Mouse (Mus musculus) ES-Bruce4 (cell line): Measurements from ENCODE around the gene Lrmda. TPM values are rescaled to one million over a fixed set of nuclear protein-coding genes. Genes with fewer than 3 reads are reported as not detected.

ENCODE experiments used
- H3K27ac ChIP-seq: 2 replicates; pipeline ENCODE4 v1.5.1; 2012; ENCODE audit warnings: low read length, inconsistent platforms; ENCODE audit not compliant: insufficient read depth
- H3K27me3 ChIP-seq: 2 replicates; pipeline ENCODE4 v1.6.1; 2012; ENCODE audit warnings: mild to moderate bottlenecking, low read length, inconsistent platforms; ENCODE audit not compliant: control insufficient read depth, poor library complexity, insufficient read depth, severe bottlenecking
- H3K36me3 ChIP-seq: 2 replicates; pipeline ENCODE4 v1.6.1; 2012; ENCODE audit warnings: inconsistent platforms, mild to moderate bottlenecking, low read length, moderate library complexity; ENCODE audit not compliant: control insufficient read depth, poor library complexity, insufficient read depth, severe bottlenecking
- H3K4me1 ChIP-seq: one replicate; pipeline ENCODE4 v1.8.1; 2011; ENCODE audit warnings: low read length; ENCODE audit not compliant: control insufficient read depth, insufficient read depth
- H3K4me3 ChIP-seq: 2 replicates; pipeline ENCODE4 v1.5.1; 2011; ENCODE audit warnings: low read depth, mild to moderate bottlenecking, low read length
- H3K9ac ChIP-seq: 2 replicates; pipeline ENCODE4 v1.6.1; 2012; ENCODE audit warnings: low read depth, mild to moderate bottlenecking, inconsistent platforms; ENCODE audit not compliant: poor library complexity, severe bottlenecking
- H3K9me3 ChIP-seq: replicated peaks from 2 replicates; pipeline ENCODE4 v1.6.1; 2012; ENCODE audit warnings: mild to moderate bottlenecking, low read length, inconsistent platforms; ENCODE audit not compliant: control insufficient read depth, poor library complexity, insufficient read depth, severe bottlenecking
- CTCF ChIP-seq: IDR thresholded peaks from one replicate; pipeline ENCODE4 v1.8.1; 2011; ENCODE audit warnings: low read depth, low read length
- EP300 ChIP-seq: IDR thresholded peaks from 2 replicates; pipeline ENCODE4 v1.6.1; 2011; ENCODE audit warnings: low read depth, low read length; ENCODE audit not compliant: insufficient read depth
- POLR2A ChIP-seq: IDR thresholded peaks from one replicate; pipeline ENCODE4 v1.8.1; 2011; ENCODE audit warnings: low read length; ENCODE audit not compliant: insufficient read depth
- polyA plus RNA-seq: library from polyadenylated mRNA; stranded (reverse); fragments of >200 nt; gene quantifications from 2 replicates; pipeline ENCODE4 v1.2.4, GENCODE M21; 2011; ENCODE audit warnings: low read depth; ENCODE audit not compliant: missing spikeins, insufficient read depth, insufficient read length

Gene Lrmda
- polyA plus RNA-seq, 1 experiment = not detected

- no peaks in the 10 kb centered on the region for H3K9me3 ChIP-seq
- TF ChIP-seq POLR2A = no peak
- TF ChIP-seq EP300 = no peak
- TF ChIP-seq CTCF = no peak
Measured at GRCm38 (mm10) chr14:22818202-22818530, 798.7 kb downstream of the Lrmda start.

GRCm38 (mm10) chr14:22822942-22823341 lies 803.4 kb downstream of the Lrmda start:
- no peak overlapping the region for H3K9ac ChIP-seq
- H3K27ac ChIP-seq = no peak overlapping the region
- H3K4me1 ChIP-seq = no peaks in the 10 kb centered on the region
- H3K27me3 ChIP-seq = no peaks in the 10 kb centered on the region
- no peaks in the 10 kb centered on the region for H3K36me3 ChIP-seq
- H3K4me3 ChIP-seq = no peak overlapping the region
- no peaks in the 10 kb centered on the region for H3K9me3 ChIP-seq
- TF ChIP-seq POLR2A (no peak), EP300 (no peak), CTCF (no peak)

More at GRCm38 (mm10) chr14:22818202-22818530, 798.7 kb downstream of the Lrmda start:
- Histone ChIP-seq H3K36me3 (no peaks in the 10 kb centered on the region), H3K4me3 (no peak overlapping the region), H3K27me3 (no peaks in the 10 kb centered on the region; the same call in 1 of the 2 replicates), H3K27ac (no peak overlapping the region), H3K9ac (no peak overlapping the region), H3K4me1 (no peaks in the 10 kb centered on the region)

DNA sequence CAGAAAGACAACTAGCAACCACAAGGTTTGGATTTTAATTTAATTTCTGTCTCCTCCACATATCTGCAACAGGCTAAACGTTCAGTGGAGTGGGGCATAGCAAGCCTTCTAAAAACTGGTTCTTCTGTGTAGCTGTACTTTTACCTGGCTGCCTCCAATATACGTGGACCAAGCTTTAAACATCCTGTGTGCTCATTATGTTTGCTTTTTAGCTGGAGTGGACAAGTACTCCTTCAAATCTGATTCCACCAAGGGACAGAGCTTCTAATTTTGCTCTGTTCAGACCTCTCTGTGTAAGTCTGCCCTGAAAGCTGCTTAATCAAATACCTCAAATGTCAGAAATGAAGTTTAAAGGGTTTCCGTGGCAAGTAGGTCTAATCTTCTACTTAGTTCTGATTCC lies 807.3 kb downstream of the Lrmda start:
- Histone ChIP-seq H3K9me3 (no peaks in the 10 kb centered on the region), H3K27ac (no peak overlapping the region), H3K36me3 (no peaks in the 10 kb centered on the region), H3K9ac (no peak overlapping the region), H3K4me1 (no peaks in the 10 kb centered on the region), H3K4me3 (no peak overlapping the region), H3K27me3 (no peaks in the 10 kb centered on the region)
- TF ChIP-seq POLR2A = no peak
- no peak for TF ChIP-seq EP300
- TF ChIP-seq CTCF = no peak

DNA sequence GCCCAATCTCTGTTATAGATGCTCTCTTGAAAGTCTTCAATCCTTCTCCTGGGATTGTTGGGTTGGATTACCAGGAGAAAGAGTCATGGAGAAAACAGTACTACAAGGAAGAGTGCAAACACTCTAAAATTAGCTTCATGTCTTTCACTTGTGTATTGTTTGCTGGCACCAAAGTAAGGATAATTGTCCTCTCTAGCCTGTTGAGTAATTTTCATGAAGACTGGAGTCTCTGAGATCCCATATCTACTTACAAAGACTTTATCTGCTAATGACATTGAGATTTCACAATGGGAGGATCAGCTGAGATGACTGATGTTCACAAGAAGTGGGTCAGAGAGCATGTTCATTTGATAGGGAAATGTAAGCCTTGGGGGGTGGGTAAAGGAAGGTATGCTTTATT lies 817.5 kb downstream of the Lrmda start:
- Histone ChIP-seq H3K9ac (no peak overlapping the region), H3K4me1 (no peaks in the 10 kb centered on the region), H3K27me3 (no peaks in the 10 kb centered on the region), H3K9me3 (no peaks in the 10 kb centered on the region), H3K4me3 (no peak overlapping the region), H3K36me3 (no peaks in the 10 kb centered on the region), H3K27ac (no peak overlapping the region)
- TF ChIP-seq CTCF (no peak), EP300 (no peak), POLR2A (no peak)

DNA sequence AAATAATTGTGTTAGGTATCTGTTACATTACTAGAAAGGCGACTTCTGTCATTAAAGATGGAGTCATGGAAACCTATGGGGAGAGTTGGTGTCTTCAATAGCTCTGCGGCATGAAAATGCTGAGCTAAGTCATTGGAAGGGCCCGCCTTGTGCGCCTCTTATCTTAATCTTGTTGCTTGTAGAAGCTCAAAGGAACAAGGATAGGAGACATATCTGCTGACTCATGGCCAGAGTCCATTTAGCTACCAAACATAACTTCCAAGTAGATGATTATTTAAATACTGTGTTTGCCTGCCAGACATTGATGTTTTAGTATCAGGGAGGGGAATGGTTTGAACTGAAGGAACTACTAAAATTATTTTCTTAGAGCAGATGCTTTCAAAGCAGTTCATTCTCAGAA lies 821.6 kb downstream of the Lrmda start:
- no peaks in the 10 kb centered on the region for H3K27me3 ChIP-seq
- H3K36me3 ChIP-seq = no peaks in the 10 kb centered on the region
- H3K9me3 ChIP-seq = no peaks in the 10 kb centered on the region
- no peak overlapping the region for H3K4me3 ChIP-seq
- no peak overlapping the region for H3K27ac ChIP-seq
- TF ChIP-seq CTCF = no peak
- TF ChIP-seq POLR2A = no peak
- TF ChIP-seq EP300 = no peak
- H3K9ac ChIP-seq = no peak overlapping the region
- no peaks in the 10 kb centered on the region for H3K4me1 ChIP-seq

GRCm38 (mm10) chr14:22844006-22844405 lies 824.5 kb downstream of the Lrmda start:
- no peaks in the 10 kb centered on the region for H3K27me3 ChIP-seq
- no peaks in the 10 kb centered on the region for H3K4me1 ChIP-seq
- H3K27ac ChIP-seq = no peak overlapping the region
- no peaks in the 10 kb centered on the region for H3K9me3 ChIP-seq
- TF ChIP-seq EP300 = no peak
- no peak for TF ChIP-seq POLR2A
- TF ChIP-seq CTCF = no peak
- no peak overlapping the region for H3K4me3 ChIP-seq
- no peaks in the 10 kb centered on the region for H3K36me3 ChIP-seq
- H3K9ac ChIP-seq = no peak overlapping the region
